Mouse (Mus musculus) lung, postnatal 0 days (tissue): Measurements from ENCODE around the gene Ttll11.
A peak's percentile ranks its signal among the peaks of the same experiment; 100 is the strongest.

Source experiments
- CTCF ChIP-seq: IDR thresholded peaks from 2 replicates; pipeline ENCODE4 v1.5.1; 2016; ENCODE audit warnings: antibody characterized with exemption, mild to moderate bottlenecking
- EP300 ChIP-seq: IDR thresholded peaks from 2 replicates; pipeline ENCODE4 v1.6.1; 2016; ENCODE audit warnings: antibody characterized with exemption, mild to moderate bottlenecking, control low read depth

- TF ChIP-seq CTCF: peak; percentile 93
- no peak for TF ChIP-seq EP300
Observed at GRCm38 (mm10) chr2:36008071-36008470, 28.4 kb upstream of the Ttll11 start.
